Mouse (Mus musculus): ENCODE data around the gene Trim40.

The Trim40 gene

DNA sequence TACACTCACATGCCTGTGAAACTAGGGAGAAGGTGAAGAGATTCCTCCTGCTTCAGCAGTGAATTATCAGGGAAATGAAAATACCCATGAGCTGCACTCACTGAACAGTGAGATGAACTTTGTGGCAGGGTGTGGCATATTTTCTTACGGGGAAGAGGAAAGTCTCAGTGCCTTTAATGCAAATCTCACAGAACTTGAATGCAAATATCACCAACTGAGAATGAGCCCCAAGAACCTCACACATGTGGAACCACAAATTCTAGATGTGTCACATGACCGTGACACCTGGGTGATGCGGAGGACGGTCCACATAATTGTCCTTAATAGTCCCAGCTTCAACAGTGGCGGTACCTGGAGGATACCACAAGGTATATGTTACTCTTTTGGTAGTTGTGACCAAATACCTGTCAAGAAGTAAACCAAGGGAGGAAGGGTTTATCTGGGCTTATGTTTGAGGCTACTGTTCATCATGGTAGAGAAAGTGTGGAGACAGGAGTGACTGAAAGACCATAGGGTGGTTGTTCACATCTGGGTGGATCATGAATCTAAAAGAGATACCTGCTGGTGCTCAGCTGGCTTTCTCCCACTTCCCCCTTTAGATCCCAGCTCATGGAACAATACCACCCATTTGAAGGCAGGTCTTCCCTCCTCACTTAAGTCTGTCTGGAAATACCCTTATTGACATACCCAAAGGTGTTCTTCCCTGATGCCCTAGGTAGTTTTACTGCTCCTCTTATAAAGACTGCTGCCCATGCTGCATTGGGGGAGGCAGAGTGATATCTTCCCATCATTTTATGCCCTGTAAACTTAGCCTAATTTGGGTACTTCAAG is at the start of gene Trim40:
TSS of gene Trim40 (minus strand) at position 51 of the 831 bp plus-strand sequence.
- in situ Hi-C loops (cut with MboI; ENCODE audit: low pct_unique_long_range_greater_than_20kb in 1 of 2, low sequenced_read_pairs in 2 of 2, unreplicated experiment in 1 of 2): loop anchor here (5.0 kb wide), 1 partner anchor 312 kb away; the partner anchor contains the start of gene Olfr94 (in 2 of the 2)

DNA sequence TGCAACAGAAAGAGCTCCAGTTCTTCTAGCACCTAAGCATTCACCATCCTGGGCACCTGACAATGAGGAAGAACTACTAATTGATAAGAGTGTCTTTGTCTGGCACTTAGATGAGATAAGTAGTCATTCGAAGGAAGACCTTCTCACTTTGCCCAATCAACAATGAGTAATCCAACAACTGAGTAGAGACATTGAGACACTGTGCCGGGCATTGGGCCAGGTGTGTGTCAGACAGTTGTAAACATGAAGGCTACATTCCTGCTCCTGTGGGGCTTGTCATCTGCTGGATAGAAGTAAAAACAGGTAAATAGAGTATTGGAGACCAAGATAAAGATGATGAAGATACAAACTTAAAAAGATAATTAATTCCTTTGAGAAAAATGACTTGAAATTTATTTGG is 48.1 kb upstream of the Trim40 start:
- in situ Hi-C loops (cut with MboI; ENCODE audit: low pct_unique_long_range_greater_than_20kb in 1 of 2, low sequenced_read_pairs in 2 of 2, unreplicated experiment in 1 of 2): no loop called here

DNA sequence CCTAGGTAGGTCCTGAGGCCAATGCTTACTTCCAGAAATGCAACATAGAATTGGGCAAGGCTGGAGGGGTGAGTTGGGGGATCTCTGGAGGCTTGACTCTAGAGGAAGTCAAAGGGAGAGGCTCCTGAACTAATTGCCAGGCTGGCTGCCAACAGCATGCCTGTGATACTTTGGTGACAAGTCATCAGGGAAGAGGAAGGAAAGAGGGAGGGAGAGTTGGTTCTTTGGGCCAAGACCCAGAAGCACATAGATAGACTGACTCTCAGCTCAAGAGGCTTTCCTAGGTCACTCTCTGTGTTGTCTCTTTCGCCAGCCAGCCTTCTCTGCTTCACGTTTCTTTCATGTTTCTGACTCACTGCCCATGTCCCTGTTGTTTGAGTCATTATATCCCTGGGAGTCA is 41.9 kb upstream of the Trim40 start:
- in situ Hi-C loops (cut with MboI; ENCODE audit: low pct_unique_long_range_greater_than_20kb in 1 of 2, low sequenced_read_pairs in 2 of 2, unreplicated experiment in 1 of 2): no loop called here

DNA sequence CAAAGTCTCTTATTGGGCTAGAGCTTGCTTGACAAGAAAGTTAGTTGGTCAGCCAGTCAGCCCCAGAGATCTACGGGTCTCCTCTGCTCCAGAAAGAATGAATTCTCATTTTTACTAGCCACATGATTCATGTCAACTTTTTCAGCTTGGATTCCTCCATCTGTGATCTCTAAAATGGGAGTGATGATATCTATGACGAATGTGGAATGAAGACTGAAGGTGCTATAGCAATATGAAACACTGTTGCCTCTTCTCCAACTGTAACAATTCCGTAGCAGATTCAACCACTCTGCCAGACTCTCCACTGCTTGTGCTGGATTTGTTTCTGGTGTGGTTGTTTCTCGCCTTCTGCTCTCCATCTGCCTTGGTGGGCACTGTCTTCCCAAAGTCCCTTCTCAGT is 41.2 kb upstream of the Trim40 start:
- in situ Hi-C loops (cut with MboI; ENCODE audit: low pct_unique_long_range_greater_than_20kb in 1 of 2, low sequenced_read_pairs in 2 of 2, unreplicated experiment in 1 of 2): no loop called here

DNA sequence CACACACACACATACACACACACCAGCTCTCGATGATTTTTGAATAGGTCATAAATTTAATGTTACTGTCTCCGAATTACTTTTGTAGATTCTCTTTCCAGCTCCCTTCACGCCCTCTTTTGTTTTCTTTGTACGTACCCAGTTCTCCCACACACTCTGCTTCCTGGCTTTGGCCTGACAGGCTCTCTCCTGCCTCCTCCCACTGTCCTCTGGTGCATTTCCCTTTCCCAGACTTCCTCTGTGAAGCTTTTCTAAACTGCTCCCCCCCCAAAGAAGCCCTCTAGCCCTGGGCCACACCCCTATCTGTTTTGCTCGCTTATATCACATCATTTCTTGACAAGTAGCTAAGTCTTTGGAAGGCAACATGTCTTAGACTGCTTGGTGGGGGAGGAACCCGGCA is 40.3 kb upstream of the Trim40 start:
- in situ Hi-C loops (cut with MboI; ENCODE audit: low pct_unique_long_range_greater_than_20kb in 1 of 2, low sequenced_read_pairs in 2 of 2, unreplicated experiment in 1 of 2): no loop called here

DNA sequence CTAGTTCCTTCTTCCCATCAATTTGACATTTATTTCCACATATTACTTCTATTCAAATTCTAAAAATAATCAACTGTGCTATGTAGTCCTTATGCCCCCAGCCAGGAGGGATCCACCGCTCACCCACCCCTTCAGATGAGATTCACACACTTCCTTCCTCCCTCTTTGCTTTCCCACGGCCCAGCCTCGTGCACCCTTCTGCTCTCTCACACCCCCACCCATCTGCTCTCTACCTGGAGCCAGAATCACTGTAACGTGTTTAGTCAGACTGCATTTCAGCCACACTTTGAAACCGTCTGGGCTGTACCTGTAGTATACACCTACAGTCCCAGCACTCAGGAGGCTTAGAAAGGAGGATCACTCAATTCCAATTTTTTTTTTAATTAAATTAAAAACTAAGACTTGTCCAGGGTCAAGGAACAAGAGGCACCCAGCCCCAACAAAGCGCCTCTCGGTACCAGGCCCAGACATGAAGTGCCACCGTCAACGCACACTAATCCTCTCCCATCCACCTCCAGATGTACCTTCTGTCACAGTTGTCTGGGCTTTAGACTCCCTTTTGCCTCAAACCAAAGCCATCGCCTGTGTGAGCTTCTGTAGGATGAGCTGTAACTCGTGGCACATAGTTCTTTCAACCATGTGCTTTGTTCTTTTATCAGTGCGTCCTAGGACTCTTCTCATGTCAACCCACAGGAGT is 39.5 kb upstream of the Trim40 start:
- in situ Hi-C loops (cut with MboI; ENCODE audit: low pct_unique_long_range_greater_than_20kb in 1 of 2, low sequenced_read_pairs in 2 of 2, unreplicated experiment in 1 of 2): no loop called here

DNA sequence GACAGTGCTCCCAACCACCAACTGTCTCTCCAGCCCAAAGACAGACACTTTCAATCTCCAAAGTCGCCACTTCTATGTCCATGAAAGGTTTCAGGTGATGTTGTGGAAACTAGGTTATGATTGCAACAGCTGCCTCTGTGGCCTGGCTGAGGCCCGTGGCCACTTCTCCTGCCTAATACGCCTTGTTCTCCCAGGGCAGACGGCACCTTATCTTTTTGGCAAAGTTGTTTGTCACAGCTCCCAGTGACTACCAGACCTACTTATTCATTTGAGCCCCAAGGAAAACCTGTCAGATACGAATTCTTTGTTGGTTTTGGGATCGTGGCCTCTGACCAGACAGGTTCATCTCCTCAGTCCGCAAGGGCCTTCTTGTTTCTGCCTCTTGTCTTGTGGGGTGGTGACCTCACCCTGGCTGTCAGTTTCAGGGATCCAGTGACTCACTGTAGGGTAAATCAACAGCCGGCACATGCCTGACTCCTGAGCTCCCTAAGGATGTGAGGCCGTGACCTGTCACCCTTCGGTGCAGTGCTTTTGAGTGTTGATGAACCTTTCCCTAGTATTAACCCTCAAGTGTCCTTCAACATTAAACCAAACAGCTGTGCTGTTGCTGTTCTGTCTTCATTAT is 37.7 kb upstream of the Trim40 start:
- in situ Hi-C loops (cut with MboI; ENCODE audit: low pct_unique_long_range_greater_than_20kb in 1 of 2, low sequenced_read_pairs in 2 of 2, unreplicated experiment in 1 of 2): no loop called here

DNA sequence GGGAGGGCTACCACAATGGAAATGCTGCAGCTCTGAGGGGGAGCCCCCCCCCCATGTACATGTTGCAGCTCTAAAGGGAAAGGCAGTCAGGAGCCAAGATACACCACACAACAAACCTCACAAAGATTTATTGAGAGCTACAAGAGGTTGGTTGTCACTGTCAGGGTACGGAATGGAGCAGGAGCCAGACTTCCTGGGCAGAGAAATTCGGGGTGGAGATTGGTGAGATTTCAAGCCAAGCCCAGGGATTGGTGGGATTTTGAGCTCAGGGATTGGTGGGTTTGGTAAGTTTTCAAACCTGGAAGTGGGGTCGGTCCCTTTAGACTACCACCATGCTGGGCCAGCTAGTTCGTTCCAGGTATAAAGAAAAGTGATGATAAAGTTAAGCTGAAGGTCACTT is 33.6 kb upstream of the Trim40 start:
- in situ Hi-C loops (cut with MboI; ENCODE audit: low pct_unique_long_range_greater_than_20kb in 1 of 2, low sequenced_read_pairs in 2 of 2, unreplicated experiment in 1 of 2): no loop called here

DNA sequence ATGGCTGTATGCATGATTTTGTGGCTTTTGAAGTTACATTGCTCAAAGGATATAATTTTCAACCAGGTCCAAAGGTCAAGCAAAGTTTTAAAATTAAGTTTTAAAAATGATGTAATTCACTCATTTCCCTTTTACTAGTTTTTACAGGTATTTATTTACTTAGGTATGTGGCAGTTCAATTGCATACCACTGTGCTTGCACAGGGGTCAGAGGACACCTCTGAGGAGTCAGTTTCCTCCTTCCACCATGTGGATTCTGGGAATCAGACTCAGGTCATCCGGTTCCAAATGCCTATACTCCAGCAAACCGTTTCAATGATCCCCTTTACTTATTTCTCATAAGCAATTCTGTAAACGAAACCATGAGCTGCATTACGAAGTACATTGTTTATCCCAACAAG is 32.8 kb upstream of the Trim40 start:
- in situ Hi-C loops (cut with MboI; ENCODE audit: low pct_unique_long_range_greater_than_20kb in 1 of 2, low sequenced_read_pairs in 2 of 2, unreplicated experiment in 1 of 2): no loop called here

DNA sequence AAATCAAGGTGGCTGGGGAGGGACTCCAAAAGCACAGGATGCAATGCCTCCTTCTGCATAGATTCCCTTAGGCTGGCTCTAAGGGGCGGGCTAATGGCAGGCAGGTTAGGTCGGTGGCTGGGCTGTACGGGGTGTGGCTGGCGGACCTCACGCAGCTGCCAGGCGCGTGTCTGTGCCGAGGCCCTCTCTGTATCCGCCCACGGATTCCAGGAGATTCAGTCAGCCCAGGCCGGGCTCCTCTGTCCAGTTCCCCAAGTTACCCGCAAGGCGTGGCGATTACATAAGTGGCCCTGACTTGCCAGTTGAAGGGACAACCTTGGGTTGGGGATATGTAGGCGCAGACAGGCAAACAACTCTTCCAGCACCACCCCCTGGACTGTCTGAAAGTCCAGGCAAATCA is 30.3 kb upstream of the Trim40 start:
- in situ Hi-C loops (cut with MboI; ENCODE audit: low pct_unique_long_range_greater_than_20kb in 1 of 2, low sequenced_read_pairs in 2 of 2, unreplicated experiment in 1 of 2): no loop called here

DNA sequence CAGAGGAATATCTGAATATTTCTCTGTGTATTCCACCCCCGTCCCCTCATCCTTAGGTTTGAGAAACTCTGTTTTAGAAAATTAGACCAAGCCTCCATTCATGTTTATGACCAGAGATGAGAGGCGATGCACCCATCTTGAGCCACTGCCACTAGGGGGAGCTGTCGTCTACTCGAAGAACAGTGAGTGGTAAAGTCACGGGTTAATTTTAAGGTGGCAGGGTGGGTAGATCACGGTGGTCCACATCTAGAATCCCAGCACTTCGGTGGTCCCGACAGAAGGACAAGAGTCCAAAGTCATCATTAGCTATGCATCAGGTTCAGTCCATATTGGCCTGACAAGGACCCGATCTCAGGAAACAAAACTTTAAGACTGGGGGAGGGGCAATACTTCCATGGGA is 25.2 kb upstream of the Trim40 start:
- in situ Hi-C loops (cut with MboI; ENCODE audit: low pct_unique_long_range_greater_than_20kb in 1 of 2, low sequenced_read_pairs in 2 of 2, unreplicated experiment in 1 of 2): no loop called here

DNA sequence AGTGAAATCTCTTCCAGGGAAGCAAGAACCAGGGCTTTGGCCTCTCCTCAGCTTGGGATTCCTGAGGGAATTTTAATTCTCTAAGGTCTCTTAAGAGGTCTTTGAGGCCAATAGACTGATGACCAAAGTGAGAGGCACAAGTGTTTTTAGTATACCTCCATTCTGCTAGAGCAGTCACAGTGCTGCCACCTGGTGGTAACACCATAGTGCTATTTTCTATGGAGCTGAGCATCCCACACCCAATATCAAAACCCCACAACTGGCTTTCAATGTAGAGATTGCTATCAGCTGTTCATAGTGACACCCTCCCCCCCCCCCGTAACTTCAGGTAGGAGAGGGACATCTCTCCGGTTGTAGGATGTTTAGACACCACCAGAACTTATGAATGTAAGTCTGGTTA is 24.2 kb upstream of the Trim40 start:
- in situ Hi-C loops (cut with MboI; ENCODE audit: low pct_unique_long_range_greater_than_20kb in 1 of 2, low sequenced_read_pairs in 2 of 2, unreplicated experiment in 1 of 2): no loop called here

DNA sequence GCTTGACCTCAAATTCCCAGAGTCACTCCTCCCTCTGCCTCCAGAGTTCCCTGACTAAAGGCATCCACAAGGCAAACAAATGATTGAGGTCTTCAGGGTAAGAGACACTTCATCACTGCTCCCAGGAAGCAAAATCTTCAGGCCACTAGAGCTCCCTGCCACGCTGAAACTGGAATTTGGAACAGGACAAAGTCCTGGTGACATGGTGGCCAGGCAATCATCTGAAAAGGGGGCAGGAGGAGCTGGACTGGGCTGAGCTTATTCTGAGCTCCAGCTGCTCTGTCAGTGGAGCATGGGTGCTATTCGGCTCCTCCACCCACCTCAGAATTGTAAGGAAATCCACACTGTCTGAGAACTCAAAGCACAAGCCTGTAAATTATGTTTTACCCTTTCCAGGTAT is 22.1 kb upstream of the Trim40 start:
- in situ Hi-C loops (cut with MboI; ENCODE audit: low pct_unique_long_range_greater_than_20kb in 1 of 2, low sequenced_read_pairs in 2 of 2, unreplicated experiment in 1 of 2): no loop called here

DNA sequence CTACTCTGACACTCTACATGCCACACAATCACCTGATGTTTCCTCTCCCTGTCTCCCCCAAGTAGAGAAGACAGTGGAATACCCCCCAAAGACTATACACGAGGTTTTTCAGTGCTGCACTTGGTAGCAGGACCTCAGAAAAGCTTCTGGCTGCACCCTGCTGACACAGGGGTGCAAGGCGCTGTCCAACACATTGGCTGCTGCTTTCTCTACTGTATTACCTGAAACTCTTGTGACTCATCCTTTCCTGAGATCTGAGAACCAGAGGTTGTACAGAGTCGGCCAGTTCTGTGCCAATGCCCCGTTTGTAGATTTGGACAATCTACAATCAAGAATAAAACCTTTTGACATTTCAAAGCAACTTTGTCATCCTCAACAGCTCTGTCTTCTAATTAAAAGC is 19.9 kb upstream of the Trim40 start:
- in situ Hi-C loops (cut with MboI; ENCODE audit: low pct_unique_long_range_greater_than_20kb in 1 of 2, low sequenced_read_pairs in 2 of 2, unreplicated experiment in 1 of 2): no loop called here

DNA sequence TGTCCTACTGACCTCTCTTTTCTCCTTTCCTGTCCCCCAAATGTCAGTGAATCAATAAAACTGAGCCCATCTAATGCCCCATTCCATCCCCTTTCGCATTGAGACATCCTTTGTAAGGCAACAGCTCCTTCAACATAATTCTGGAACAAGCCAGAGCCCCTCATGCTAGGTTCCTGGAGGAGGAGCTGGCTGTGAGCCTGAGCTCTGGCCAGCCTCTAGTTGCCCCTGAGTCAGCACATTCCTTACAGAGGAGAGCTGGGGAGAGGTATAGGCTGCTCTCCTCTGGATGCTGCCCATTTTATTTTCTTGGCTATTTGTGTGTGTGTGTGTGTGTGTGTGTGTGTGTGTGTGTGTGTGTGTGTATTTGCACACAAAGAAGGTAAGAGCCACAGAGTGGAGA is 18.3 kb upstream of the Trim40 start:
- in situ Hi-C loops (cut with MboI; ENCODE audit: low pct_unique_long_range_greater_than_20kb in 1 of 2, low sequenced_read_pairs in 2 of 2, unreplicated experiment in 1 of 2): no loop called here

DNA sequence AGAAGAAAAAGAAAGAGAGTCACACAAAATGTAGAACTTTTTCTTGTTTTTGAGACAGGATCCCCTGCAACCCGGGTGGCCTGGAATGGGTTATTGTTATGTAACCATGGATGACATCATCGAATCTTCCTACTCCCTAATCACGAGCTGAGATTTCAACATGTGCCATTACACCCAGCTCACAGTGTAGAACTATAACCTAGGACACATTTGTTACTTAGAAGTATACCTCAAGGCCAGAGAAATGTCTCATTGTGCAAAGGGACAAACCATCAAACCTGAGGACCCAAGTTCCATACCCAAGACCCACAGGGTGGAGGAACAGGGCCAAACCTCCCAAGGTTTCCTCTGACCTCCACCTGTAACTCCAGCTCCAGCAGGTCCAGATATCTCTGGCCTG is 13.7 kb upstream of the Trim40 start:
- in situ Hi-C loops (cut with MboI; ENCODE audit: low pct_unique_long_range_greater_than_20kb in 1 of 2, low sequenced_read_pairs in 2 of 2, unreplicated experiment in 1 of 2): no loop called here

DNA sequence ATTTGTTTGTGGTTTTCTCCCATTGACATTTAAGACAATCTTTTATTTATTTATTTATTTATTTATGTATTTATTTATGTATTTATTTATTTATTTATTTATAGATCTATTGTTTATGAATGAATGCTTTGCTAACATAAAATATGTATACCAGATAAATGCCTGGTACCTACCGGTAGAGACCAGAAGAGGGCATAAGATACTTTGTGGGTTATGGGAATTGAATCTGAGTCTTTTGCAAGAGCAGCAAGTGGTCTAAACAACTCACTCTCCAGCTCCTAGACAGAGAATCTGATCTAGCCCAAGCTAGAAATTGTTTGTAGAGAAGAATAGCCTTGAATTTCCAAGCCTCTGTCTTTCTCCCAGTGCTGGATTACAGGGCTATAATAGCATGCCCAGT is 10.8 kb upstream of the Trim40 start:
- in situ Hi-C loops (cut with MboI; ENCODE audit: low pct_unique_long_range_greater_than_20kb in 1 of 2, low sequenced_read_pairs in 2 of 2, unreplicated experiment in 1 of 2): no loop called here

DNA sequence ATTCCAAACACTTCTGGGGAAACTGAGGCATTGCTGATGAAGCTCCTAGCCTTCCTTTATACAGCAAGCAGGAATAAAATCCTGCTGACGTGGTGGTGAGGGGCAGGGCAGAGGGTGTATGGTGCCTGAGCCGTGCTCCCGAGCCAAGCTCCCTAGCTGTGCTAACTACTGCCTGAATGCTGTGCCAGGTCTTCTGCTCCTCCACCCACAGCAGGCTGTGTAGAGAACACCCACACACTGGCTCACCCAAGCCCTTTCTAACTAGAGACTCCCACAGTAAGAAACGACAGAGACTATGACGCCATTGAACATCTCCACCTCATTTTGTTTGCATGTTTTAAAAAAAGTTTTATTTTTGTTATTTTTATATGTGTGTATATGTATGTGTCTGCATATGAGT is 10.1 kb upstream of the Trim40 start:
- in situ Hi-C loops (cut with MboI; ENCODE audit: low pct_unique_long_range_greater_than_20kb in 1 of 2, low sequenced_read_pairs in 2 of 2, unreplicated experiment in 1 of 2): no loop called here

DNA sequence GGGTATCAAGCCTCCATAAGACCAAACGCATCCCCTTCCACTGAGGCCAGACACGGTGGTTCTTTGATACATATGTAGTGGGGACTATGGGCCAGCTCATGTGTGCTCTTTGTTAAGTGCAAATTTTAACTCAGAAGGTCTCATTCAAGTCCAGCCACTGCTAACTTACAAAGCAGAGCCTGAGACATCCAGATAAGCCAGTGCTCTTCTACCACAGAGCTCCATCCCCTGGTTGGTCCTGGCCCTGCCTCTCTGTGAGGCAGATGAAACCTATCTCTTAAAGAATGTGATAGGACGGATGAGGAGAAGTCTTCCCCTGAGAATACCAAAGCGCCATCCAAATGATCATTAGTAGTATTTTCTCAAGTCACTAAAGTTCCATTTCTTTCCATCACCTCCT is 9.5 kb upstream of the Trim40 start:
- in situ Hi-C loops (cut with MboI; ENCODE audit: low pct_unique_long_range_greater_than_20kb in 1 of 2, low sequenced_read_pairs in 2 of 2, unreplicated experiment in 1 of 2): no loop called here
